Mouse (Mus musculus) thymus, adult 18-20 months (tissue): ENCODE measurements around the gene Cd44.

Experiments used
- DNase-seq, 2 experiments: peaks; one replicate each; pipeline ENCODE4 v3.0.0; 2022; ENCODE audit warnings: mixed read lengths in 2 of 2

Cd44 gene

DNA sequence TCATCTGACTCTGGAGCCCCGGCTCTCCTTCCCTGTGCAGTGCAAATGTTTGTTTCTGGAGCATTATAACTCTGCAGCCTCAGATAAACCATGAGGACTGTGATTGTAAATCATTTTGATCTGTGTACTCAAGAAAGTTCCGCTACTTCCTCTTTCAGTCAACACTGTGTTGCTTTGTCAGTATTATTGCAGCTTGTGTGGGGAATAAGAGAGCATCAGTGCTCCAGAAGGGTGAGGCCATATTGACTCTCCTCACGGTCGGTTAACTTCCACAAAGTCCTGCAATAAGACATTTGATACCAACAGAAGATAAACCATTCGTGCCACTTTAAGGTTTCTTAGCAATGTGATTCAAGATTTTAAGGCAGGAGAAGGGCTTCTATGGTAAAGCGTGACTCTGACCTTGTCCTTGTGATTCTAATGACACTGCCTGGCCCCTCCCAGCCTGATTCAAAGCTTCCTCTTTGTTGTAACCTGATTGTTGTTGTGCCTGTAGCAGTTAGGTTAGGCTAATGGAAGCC lies 86.1 kb downstream of the Cd44 start:
- DNase-seq: no peak

DNA sequence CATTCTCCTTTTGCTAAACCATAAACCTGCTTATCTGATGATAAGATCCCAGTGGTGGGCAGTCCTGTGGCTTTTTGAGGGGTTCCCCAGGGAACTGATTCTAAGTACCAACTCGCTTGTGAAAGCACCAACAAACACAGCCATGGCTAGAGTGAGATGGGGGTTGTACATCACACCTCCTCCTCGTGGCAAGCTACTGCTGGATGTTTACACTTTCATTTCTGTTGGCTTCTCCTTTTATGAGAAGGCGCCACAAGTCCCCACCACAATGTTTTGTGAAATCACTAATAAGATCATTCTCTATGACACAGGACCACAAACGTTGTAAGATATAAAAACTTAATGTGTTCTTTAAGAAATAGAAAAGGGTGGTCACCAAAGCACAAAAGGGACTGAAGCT lies 88.7 kb downstream of the Cd44 start:
- no peak for DNase-seq

DNA sequence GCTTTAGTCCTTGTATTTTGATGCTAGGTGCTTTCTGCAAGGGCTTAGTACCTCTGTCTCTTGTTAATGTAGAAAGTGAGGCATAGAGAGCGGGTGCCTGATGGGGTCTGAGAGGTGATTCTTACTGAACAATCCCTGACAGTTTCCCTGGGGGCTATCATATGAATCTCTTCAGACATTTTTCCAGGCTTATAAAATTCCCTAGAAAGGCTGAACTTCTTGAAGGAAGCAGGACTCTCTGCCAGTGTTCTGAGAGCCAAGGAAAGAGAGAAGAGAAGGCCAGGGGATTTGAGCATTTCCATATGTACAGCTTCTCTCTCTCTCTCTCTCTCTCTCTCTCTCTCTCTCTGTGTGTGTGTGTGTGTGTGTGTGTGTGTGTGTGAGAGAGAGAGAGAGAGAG lies 92.0 kb downstream of the Cd44 start:
- DNase-seq: no peak

DNA sequence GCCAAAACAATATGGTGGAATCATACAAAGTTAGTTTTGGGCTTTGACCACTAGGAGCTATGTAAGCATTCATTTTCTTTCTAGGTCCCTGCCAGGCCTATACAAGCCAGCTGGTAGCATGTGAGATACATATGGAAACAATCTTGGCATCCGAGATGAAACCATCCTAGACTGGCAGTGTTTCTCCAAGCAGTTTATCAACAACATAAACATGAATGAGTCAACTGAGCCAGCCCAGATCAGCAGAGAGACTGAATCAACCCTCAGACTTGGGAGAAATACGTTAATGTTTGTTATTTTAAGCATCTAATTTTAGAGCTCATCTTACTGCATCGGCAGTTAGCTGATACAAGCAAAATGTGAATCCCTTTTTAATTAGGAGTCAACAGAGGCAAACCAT lies 93.8 kb downstream of the Cd44 start:
- DNase-seq: no peak

DNA sequence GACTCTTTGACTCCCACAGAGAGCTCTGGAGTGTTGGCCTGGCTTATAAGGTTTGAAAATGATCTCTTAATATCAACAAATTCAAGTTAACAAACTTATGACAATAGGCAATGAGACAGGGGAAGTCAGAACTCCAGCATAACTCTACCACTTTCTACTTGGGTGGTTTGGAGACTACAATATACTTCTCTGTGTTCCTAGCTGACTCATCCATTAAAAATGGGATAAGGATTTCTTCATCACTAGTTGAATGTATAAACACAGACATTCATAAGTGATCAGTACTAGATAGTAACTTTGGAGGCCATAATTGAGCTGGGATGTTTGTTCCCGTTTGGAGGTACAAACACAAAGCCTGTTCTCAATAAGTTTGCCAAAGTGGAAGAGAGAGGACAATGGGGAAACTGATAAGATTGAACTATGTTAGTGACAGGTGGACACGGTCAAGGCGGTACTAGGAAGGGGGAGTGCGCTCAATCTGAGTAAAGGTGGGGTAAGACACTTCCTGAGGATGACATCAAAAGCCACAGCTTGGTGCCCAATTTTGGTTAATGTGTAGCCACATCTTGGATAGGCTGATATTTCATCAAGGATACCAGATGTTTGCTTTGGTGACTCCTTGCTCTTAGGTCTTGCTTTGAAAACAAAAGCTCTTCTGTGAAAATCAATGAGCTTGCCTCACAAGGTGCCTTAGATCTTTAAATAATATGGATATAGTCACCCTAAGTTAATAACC lies 95.5 kb downstream of the Cd44 start:
- no peak for DNase-seq

DNA sequence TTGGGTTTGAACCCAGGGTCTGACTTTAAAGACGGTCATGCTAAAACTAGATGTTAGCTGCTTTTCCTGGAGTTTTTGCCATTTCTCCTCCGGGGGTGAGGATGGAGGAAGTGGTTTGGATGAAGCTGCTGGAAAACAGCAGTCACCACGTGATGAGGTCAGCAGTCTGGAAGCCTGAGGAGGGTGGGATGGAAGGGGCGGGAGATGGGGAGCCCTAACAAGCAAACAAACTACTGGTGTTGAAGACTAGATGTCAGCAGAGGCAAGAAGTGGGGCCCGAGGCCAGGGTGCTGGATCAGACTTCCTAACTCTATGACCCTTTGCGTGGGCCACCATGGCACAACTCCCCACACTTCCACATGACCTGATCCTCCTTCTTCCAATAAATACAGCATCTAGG lies 96.2 kb downstream of the Cd44 start:
- no peak for DNase-seq

DNA sequence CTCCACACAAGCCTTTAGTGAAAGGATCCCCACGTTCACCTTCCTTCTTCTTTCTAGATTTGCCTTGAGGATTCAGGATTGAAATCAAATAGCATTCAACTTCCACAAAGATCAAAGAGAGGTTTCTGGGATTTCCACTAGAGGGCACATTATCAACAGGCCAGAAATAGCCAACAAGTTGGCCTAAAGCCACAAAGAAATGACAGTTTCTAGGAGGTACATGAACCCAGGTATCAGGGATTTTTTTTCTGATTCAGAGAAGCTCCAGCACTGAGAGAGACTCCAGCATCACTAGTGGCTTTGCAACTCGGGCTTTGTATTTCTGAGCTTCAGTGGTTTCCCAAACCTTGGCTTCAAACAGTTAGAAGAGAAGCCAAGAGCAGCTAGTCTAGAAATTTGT lies 97.4 kb downstream of the Cd44 start:
- no peak for DNase-seq

DNA sequence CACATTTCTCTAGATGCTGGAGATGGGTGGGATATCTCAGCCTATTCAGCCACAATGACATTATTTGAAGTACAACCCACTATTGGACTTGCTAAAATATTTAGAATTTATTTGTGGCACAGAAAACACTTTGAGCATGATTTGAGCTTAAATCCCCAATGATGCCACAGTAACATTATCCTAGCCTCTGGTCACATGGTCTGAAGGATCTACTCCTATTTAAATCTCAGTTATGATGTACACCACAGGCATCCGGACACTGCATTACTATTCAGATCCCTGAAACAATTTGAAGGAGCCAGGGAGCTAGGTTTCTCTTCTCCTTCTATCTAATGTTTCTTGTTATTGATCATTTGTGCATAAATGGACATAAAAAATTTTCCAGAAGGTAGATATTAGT lies 99.6 kb downstream of the Cd44 start:
- no peak for DNase-seq

DNA sequence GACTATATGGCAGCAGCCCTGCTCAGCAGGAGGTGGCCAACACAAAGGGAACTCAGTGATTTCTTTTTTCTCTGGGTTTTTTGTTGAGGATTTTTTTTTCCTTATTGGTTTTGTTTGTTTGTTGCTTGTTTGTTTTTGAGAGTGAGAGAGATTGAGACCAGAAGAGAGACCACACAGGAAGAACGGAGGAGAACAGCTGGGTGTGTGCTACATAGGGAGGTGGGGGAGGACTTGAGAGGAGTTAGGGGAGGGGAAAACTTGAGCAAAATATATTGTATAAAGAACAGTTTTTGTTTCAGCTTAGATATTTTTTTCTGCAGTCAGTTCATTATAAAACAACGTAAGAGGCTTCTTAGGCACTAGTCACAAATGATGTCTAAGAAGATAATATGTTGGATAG lies 103.3 kb downstream of the Cd44 start:
- no peak for DNase-seq

DNA sequence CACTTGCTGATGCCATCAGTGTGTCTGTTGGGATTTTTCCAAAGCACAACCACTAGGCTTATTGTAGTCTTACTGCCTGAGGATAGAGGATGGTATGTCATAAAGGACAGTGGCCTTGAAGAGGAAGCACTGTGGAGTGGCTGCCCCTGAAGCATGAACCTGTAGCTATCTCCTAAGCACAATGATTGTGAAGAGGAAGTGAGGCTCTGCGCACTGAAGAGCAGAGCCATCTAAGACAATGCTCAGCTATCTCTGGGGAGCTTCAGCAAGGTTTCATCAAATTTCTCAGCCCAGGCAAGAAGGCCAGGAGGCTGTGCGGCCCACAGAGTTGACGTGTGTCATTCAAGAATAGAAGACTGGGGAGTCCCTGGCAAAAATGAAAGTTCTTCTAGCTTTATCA lies 106.4 kb downstream of the Cd44 start:
- DNase-seq: no peak

DNA sequence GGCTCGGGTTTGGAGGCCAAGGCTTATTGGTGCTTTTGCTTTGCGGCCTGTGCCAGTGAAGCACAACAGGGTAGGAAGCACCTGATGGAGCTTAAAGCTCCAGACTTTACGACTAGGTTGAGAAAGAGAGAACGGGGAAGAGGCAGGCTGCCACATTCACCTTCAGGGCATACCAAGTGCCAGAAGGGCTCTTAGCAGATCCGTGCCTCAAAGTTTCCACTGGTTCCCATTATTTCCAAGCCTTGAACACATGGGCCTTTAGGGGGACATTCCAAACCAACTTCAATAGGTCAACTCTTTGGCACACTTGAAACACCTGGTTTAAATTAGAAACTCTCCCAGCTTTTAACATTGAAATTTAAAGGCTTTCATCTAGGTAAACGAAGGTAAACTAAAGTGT lies 108.7 kb downstream of the Cd44 start:
- DNase-seq: no peak

DNA sequence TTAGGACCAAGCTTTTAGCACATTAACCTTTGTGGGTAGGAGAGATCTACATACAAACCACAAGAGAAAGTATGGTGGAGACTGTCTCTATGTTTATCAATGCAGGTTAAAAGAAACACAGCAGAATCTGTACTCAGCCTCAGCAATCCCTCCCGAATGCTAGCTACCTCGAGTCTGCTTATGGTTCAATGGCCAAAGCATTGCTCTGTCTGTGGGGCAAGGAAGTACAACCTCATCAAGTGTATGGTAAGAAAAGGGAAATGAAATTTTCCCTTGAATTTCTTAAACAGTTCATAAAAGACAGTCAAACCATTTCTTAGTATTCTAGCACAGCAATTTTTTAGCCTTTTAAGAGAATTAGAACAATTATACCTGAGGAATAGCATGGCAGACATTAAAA lies 109.8 kb downstream of the Cd44 start:
- no peak for DNase-seq

DNA sequence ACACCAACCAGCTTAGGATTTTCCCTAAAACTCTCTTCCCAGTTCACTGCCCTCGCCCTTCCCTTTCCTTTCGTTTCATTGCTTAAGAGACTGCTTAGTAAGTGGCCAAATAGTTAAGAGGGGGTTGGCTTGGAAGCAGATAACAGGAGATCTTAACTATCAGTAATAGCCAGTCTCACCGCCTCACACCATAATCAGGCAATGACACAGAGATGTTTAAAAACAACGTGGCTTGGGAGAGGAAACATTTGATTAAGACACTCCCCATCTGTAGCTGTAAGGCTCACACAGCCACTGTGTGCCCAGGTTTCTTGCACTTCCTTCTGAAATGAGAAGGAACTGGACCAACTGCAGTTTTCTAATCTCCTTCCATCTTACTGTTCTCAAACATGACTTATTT lies 115.8 kb downstream of the Cd44 start:
- no peak for DNase-seq

DNA sequence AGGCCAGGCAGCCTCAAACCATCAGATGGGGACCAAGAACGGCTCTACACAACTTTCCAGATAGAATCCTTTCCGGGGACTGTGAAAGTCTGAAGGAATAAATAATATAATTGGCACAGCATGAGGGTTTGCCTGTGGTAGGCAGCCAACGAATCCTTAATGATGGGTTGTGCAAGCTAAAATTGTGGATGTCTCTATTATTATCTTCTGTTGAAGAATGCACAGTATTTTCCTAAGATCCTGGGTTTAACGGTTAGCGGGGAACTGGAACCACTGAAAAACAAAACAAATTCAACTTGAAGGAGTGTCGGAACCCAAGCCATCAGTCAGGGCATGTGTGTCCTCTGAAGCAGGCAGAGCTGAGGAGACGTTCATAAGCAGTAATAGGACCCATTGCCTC lies 118.7 kb downstream of the Cd44 start:
- DNase-seq: no peak

DNA sequence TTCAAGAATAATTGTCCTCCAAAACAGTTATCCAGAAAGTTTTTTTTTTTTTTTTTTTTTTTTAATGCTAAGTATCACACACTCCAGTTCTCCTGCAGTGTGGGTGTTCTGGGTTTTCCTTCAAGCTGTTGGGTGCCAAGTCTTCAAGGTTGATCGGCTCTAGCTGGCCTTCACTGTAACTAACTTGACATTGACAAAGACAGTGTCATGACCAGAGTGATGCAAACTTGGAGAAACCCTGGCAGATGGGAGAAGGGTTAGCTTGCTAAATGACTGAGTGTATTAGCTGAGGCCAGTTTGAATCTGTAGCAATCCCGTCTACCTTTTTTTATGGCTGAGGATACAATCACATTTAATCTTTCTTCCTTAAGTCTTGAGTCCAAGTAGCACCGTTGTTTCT lies 123.3 kb downstream of the Cd44 start:
- no peak for DNase-seq

DNA sequence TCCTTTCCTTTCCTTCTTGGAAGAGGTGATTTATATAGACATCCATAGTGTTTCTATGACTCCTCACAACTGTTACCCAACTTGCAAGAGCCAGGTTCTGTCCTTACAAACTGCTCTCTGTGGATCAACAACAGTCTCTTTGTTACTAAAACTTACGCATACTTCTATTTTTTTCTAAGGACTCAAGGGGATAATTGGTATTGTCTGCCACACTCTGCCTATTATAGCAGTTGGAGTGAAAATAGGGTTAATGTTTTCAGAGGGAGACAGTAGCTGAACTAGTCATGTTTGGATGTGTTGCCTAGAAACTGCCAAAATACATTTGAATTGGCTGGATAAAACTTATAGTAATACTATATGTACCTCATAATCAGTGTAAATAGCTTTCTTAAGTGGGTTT lies 125.9 kb downstream of the Cd44 start:
- DNase-seq: no peak

DNA sequence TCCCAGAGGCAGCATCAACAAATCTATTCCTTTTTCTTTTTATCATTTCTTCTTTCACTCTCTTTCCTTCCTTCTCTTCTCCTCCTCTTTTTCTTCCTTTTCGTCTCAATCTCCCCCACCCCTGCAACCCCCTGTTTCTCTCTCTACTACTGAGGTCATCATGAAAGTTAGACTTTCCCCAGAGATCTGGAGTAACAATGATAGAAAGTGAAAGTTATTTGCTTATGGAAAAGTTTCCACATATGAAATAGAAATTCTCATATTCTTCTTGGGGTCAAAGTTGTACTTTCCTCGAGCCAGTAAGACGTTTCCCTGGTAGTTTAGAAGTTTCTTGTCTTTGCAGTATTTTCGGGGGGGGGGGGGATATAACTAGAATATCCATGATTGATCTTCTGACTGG lies 126.8 kb downstream of the Cd44 start:
- no peak for DNase-seq

DNA sequence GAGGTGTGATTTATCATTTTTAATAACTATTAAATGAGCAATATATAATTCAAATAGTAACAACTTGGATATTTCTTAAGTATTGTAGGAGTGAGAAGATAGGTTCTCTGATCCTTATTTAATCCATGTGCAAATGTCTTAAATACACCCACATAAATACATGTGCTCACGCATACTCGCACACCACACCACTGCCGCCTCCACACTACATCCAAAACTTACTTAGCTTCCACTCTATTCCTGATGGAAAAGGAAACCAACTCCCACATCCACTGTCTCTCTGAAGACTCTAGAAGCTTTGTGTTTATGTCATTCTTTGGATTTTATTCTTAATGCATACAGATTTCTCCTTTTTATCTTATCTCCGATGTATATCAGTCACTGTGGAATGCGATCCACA lies 129.2 kb downstream of the Cd44 start:
- DNase-seq: no peak

DNA sequence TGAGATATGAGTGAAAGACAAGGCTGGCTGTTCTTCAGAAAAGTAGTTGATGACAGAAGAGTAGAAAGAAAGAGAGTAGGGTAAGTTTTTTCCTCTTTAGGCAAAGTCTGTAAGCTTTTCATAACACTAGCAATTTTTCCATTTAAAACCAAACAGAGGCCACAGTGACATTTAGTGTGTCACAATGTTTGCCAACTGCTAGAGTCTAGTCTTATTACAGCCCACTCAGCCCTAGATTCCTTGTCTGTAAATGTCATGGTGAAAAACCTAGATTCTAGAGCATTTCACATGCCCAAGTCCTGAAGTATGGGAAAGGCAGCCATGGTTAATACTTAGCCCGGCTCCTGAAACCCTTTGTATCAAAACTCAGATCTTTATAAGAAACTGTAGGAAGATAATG lies 130.2 kb downstream of the Cd44 start:
- no peak for DNase-seq

DNA sequence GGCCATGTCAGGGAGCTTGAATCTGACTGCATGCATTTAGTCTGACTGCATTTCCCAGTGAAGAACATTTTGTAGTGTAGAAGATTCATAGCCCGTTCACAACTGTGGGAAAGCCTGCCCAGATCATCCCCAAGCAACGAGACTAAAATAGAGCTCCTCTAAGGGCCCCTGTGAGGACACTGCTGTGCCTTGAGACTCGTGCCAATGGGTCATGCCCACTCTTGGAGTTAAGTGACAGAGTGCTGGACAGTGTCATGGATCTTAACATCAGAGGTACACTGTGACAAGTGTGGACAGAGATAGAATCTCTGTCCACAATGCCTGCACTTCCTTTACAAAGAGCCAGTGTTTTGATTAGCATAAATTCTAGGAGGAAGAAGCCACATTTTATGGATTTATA lies 133.2 kb downstream of the Cd44 start:
- DNase-seq: no peak

DNA sequence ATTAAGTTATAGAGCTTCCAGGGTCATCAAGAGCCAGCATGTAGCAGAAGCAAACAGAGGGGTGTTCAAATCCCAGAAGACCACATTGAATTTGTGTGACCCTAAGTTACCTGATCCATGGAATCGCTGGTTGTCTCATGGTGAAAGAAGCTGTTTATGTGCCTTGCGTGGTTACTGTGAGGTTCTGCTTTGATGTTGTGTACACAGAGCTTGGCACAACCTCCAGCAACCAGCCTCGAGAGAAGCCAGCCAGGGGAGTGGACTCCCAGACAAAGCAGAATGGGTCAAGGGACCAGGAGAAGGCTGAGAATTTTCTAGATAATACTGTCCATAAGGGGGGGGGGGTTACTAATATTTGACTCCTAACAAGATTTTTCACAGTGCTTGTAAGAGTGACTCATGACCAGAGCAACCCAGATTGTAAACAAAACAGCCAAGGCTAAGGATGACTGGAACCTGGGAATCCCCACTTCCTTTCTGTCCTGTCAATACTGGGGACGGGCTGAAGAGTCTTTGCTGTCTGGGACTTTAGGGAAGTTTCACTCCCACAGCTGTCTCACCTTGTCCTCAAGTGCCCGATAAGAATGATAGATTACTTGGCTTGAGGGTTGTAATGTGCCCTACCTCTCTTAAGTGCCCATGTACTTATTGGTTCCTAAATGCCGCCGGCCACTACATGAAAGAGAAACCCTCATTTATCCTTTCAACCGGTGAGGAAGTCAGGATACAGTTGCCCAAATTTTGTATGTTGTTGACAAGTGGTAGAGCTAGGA lies 136.7 kb downstream of the Cd44 start:
- no peak for DNase-seq

DNA sequence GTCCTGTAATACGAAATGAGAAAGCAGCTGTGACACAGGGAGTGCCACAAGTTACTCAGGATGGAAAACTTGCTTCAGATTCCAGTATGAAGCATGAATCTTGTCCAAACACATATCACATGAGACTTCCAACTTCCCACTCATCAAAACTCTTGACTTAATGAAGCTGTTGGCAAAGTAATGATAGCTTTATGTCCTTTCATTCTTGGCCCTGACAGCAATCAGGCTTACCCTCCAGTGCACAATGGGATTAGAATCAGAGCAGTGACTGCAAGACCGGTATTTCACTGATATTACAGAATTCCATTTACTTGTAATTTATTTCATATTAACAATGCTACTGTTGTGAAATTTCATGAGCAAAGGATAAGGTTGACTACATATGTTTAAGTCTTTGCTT lies 137.5 kb downstream of the Cd44 start:
- DNase-seq: no peak

DNA sequence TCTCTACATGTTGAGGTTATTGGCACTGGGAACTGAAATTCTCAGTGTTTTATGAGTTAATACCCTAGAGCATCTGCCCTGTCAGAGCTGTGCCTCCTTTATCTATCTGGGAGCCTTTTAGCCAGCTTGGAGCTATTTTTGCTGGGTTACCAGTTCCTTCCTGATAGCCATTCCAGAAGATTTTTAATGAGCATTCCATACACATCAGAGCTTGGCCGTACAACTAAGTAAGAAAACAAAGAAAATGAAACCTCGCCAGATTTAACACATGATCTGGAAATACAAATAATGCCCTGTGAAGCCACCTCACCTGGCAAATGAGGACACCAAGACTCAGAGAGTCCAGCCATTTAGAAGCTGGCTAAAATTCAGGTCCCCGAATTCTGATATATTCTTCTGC lies 138.3 kb downstream of the Cd44 start:
- DNase-seq: no peak
